Mouse (Mus musculus) neural tube, embryonic 11.5 days (tissue): ENCODE measurements around the gene Hoxd11. TPM values are rescaled to one million over a fixed set of nuclear protein-coding genes. Genes with fewer than 3 reads are reported as not detected.

ENCODE experiments used
- ATAC-seq: fragments of 200-750 bp; cut with Nextera tagmentation; 2 replicates; pipeline ENCODE4 v1.8.0; 2017; ENCODE audit warnings: moderate number of reproducible peaks, mild to moderate bottlenecking, moderate TSS enrichment, moderate library complexity; ENCODE audit not compliant: insufficient read depth, low FRiP score, low TSS enrichment
- DNase-seq: peaks from one replicate; pipeline ENCODE4 v3.0.0-alpha.2; 2015; ENCODE audit warnings: low spot score
- H3K27ac ChIP-seq: fragments of 300-500 bp; sonication (generic); 2 replicates; pipeline ENCODE4 v1.5.1; 2014; ENCODE audit warnings: low read depth, mild to moderate bottlenecking, low read length
- H3K27me3 ChIP-seq: fragments of 300-500 bp; sonication (generic); 2 replicates; pipeline ENCODE4 v1.6.1; 2014; ENCODE audit warnings: mild to moderate bottlenecking, low read length, mixed read lengths; ENCODE audit not compliant: control insufficient read depth, insufficient read depth
- H3K36me3 ChIP-seq: fragments of 300-500 bp; sonication (generic); 2 replicates; pipeline ENCODE4 v1.6.1; 2014; ENCODE audit warnings: mild to moderate bottlenecking, low read length, moderate library complexity, mixed read lengths; ENCODE audit not compliant: control insufficient read depth, insufficient read depth
- H3K4me1 ChIP-seq: fragments of 300-500 bp; sonication (generic); 2 replicates; pipeline ENCODE4 v1.6.1; 2014; ENCODE audit warnings: low read length, mixed read lengths; ENCODE audit not compliant: control insufficient read depth, insufficient read depth
- H3K4me2 ChIP-seq: fragments of 300-500 bp; sonication (generic); 2 replicates; pipeline ENCODE4 v1.6.1; 2014; ENCODE audit warnings: low read depth, mild to moderate bottlenecking, moderate library complexity
- H3K4me3 ChIP-seq: fragments of 300-500 bp; sonication (generic); 2 replicates; pipeline ENCODE4 v1.5.1; 2014; ENCODE audit warnings: low read depth, low read length
- H3K9ac ChIP-seq: fragments of 300-500 bp; sonication (generic); 2 replicates; pipeline ENCODE4 v1.6.1; 2014; ENCODE audit warnings: mild to moderate bottlenecking, low read length
- H3K9me3 ChIP-seq: fragments of 300-500 bp; sonication (generic); 2 replicates; pipeline ENCODE4 v1.6.1; 2016; ENCODE audit warnings: low read length; ENCODE audit not compliant: control insufficient read depth
- WGBS: fragments of 180-500 bp; shearing (Covaris S2); extraction: QIAGEN DNeasy Blood & Tissue Kit; methylation state at CpG from one replicate; pipeline ENCODE4 v1.1.7; 2014; 5-methylcytosine and 5-hydroxymethylcytosine counted together
- polyA plus RNA-seq: library from polyadenylated mRNA; unstranded; fragments of >200 nt; fragmentation: Nextera tagmentation; extraction: Ambion mirVana; gene quantifications from 2 replicates; pipeline ENCODE4 v1.2.1, GENCODE M21; 2014

The Hoxd11 gene
- polyA plus RNA-seq, 1 experiment from 2014 or later: 8.5 TPM

GRCm38 (mm10) chr2:74669230-74669578 lies 10.2 kb upstream of the Hoxd11 start:
- Histone ChIP-seq H3K9ac (no peak overlapping the region), H3K27ac (no peak overlapping the region), H3K4me2 (peak overlapping the region; percentile 7; the same call in 1 of the 2 replicates), H3K4me3 (no peak overlapping the region), H3K27me3 (peaks cover 96% of the 10 kb centered on the region), H3K36me3 (no peaks in the 10 kb centered on the region), H3K4me1 (0 out of 2 replicates have a peak, but pooled peaks cover 4% of the 10 kb centered on the region), H3K9me3 (no peaks in the 10 kb centered on the region)
- ATAC-seq (no peak), DNase-seq (peak; percentile 27)
- 0% methylated on average over 3 of the region's 3 CpGs for WGBS

- Histone ChIP-seq H3K27ac (no peak overlapping the region), H3K4me3 (no peak overlapping the region), H3K4me2 (no peak overlapping the region), H3K27me3 (peaks cover 96% of the 10 kb centered on the region), H3K4me1 (0 out of 2 replicates have a peak, but pooled peaks cover 4% of the 10 kb centered on the region), H3K36me3 (no peaks in the 10 kb centered on the region), H3K9ac (no peak overlapping the region), H3K9me3 (no peaks in the 10 kb centered on the region)
- ATAC-seq (no peak), DNase-seq (peak; percentile 41)
- 1% methylated on average over 14 of the region's 14 CpGs for WGBS
Measured at GRCm38 (mm10) chr2:74669650-74670235, 9.6 kb upstream of the Hoxd11 start.

GRCm38 (mm10) chr2:74670632-74671188 lies 8.6 kb upstream of the Hoxd11 start:
- Histone ChIP-seq H3K4me2 (no peak overlapping the region), H3K27me3 (peaks cover 97% of the 10 kb centered on the region), H3K27ac (no peak overlapping the region), H3K9me3 (no peaks in the 10 kb centered on the region), H3K4me1 (0 out of 2 replicates have a peak, but pooled peaks cover 6% of the 10 kb centered on the region), H3K36me3 (no peaks in the 10 kb centered on the region), H3K4me3 (no peak overlapping the region), H3K9ac (no peak overlapping the region)
- ATAC-seq (no peak), DNase-seq (peak; percentile 31)
- 2% methylated on average over 3 of the region's 3 CpGs for WGBS

GRCm38 (mm10) chr2:74671847-74672246 lies 7.5 kb upstream of the Hoxd11 start:
- no peak overlapping the region for H3K27ac ChIP-seq
- H3K4me2 ChIP-seq: no peak overlapping the region
- H3K4me3 ChIP-seq: no peak overlapping the region
- no peak overlapping the region for H3K9ac ChIP-seq
- H3K27me3 ChIP-seq: peaks cover 98% of the 10 kb centered on the region
- no peaks in the 10 kb centered on the region for H3K36me3 ChIP-seq
- H3K4me1 ChIP-seq: 0 out of 2 replicates have a peak, but pooled peaks cover 6% of the 10 kb centered on the region
- no peaks in the 10 kb centered on the region for H3K9me3 ChIP-seq
- DNase-seq (no peak), ATAC-seq (no peak)
- WGBS: 3% methylated on average over 5 of the region's 5 CpGs

- ATAC-seq (no peak), DNase-seq (peak; percentile 88)
- Histone ChIP-seq H3K9ac (no peak overlapping the region), H3K27ac (no peak overlapping the region), H3K4me3 (peak overlapping the region; percentile 19; the same call in 1 of the 2 replicates), H3K4me2 (peak overlapping the region; percentile 44), H3K36me3 (no peaks in the 10 kb centered on the region), H3K4me1 (0 out of 2 replicates have a peak, but pooled peaks cover 6% of the 10 kb centered on the region), H3K9me3 (no peaks in the 10 kb centered on the region), H3K27me3 (peaks cover 98% of the 10 kb centered on the region)
- WGBS: under 1% methylated on average over 39 of the region's 40 CpGs
Measured at GRCm38 (mm10) chr2:74672481-74673362, 6.6 kb upstream of the Hoxd11 start.

GRCm38 (mm10) chr2:74673835-74674425 lies 5.4 kb upstream of the Hoxd11 start:
- Histone ChIP-seq H3K36me3 (no peaks in the 10 kb centered on the region), H3K9me3 (no peaks in the 10 kb centered on the region), H3K4me3 (no peak overlapping the region), H3K27me3 (peaks cover 98% of the 10 kb centered on the region), H3K9ac (no peak overlapping the region), H3K4me1 (0 out of 2 replicates have a peak, but pooled peaks cover 6% of the 10 kb centered on the region), H3K4me2 (no peak overlapping the region), H3K27ac (no peak overlapping the region)
- ATAC-seq (no peak), DNase-seq (no peak)
- 1% methylated on average over 24 of the region's 24 CpGs for WGBS

- peak; percentile 38 for DNase-seq
- 1% methylated on average over 47 of the region's 47 CpGs for WGBS
- H3K9ac ChIP-seq: no peak within 1 kb of the TSS
Measured at GRCm38 (mm10) chr2:74674881-74675665, 4.3 kb upstream of the Hoxd11 start, which contains the start of gene Hoxd12. Gene Hoxd12, plus strand, starts transcription at chr2:74675013.

More at GRCm38 (mm10) chr2:74674881-74675665, 4.3 kb upstream of the Hoxd11 start, which contains the start of gene Hoxd12:
- Histone ChIP-seq H3K27ac (no peak within 1 kb of the TSS), H3K4me2 (peak within 1 kb of the TSS; percentile 13), H3K9me3 (no peaks in the 10 kb centered on the region), H3K4me3 (peak within 1 kb of the TSS; percentile 15), H3K27me3 (peaks cover 98% of the 10 kb centered on the region), H3K4me1 (0 out of 2 replicates have a peak, but pooled peaks cover 6% of the 10 kb centered on the region), H3K36me3 (no peaks in the 10 kb centered on the region)
- no peak for ATAC-seq
